Mouse (Mus musculus): ENCODE measurements around the gene Smad1. TPM values are rescaled to one million over a fixed set of nuclear protein-coding genes. Genes with fewer than 3 reads are reported as not detected.

The Smad1 gene
- polyA plus RNA-seq, 1 experiment from 2014 or later = 63.7 TPM

DNA sequence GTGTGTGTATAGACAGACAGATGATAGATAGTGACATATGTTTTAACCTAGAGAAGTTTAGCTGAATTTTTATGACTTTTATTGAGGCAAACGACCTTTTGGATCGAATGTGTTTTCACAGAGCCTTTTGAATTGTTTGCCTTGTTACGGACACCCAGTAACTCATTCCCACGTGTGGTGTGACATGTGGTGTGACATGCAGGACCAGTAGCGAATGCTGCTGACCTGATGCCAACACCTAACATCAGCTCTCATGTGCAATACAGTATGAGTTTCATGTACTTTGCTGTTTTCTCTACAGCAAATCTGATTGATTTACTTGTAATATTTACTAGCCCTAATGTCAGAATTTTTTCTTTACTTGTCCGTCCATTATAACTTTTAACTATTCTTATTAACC lies 53.5 kb downstream of the Smad1 start:
- WGBS = 91% methylated on average over 6 of the region's 6 CpGs
- H3K9me3 ChIP-seq = no peaks in the 10 kb centered on the region
- H3K9ac ChIP-seq = no peak overlapping the region
- H3K36me3 ChIP-seq (replicated peaks) = peaks cover 47% of the 10 kb centered on the region
- no peak overlapping the region for H3K4me2 ChIP-seq
- no peak overlapping the region for H3K4me3 ChIP-seq (replicated peaks)
- H3K27ac ChIP-seq = no peak overlapping the region
- no peaks in the 10 kb centered on the region for H3K27me3 ChIP-seq
- peaks cover 12% of the 10 kb centered on the region for H3K4me1 ChIP-seq
- no peak for ATAC-seq (ENCODE audit: low FRiP score)

DNA sequence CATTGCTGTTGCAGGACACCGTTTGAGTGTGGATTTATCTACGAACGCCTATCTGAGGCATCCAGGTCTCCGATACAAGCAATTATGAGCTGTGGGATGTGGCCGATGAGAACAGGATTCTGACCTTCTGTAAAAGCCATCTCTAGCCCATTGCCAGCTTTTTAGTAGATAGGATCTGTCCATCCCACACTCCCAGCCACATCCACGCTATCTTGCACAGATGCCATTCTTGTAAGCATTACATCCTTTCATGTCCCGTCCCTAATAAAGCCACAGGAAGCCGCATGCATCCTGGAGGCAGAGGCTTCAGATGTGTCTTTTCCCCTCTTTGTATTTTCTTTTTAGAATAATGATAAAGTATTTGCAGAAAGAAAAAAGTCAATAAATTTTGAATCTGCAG lies 58.1 kb downstream of the Smad1 start:
- H3K9ac ChIP-seq = no peak overlapping the region
- 96% methylated on average over 8 of the region's 8 CpGs for WGBS
- H3K4me3 ChIP-seq (replicated peaks) = no peak overlapping the region
- ATAC-seq (ENCODE audit: low FRiP score) = no peak
- peaks cover 70% of the 10 kb centered on the region for H3K36me3 ChIP-seq (replicated peaks)
- H3K27me3 ChIP-seq = no peaks in the 10 kb centered on the region
- H3K27ac ChIP-seq = no peak overlapping the region
- no peaks in the 10 kb centered on the region for H3K4me1 ChIP-seq
- no peak overlapping the region for H3K4me2 ChIP-seq
- H3K9me3 ChIP-seq = no peaks in the 10 kb centered on the region

DNA sequence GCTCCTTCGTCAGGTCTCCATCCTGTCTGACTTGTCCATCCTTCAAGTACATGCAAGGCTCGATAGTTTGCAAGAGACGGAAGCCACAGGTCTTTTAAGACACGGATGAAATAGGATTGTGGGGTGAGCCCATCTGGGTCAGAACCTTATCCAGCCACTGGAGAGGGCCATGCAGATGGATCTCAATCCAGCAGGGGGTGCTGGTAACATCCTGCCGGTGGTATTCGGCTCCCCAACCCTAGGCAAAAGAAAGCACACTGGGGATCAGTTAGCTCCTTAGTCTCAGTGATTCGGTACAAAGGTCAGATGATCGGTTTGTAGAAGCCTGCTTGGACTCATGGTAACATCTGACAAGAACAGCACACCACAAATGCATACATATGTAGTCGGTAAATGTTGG lies 59.8 kb downstream of the Smad1 start:
- no peaks in the 10 kb centered on the region for H3K9me3 ChIP-seq
- ATAC-seq (ENCODE audit: low FRiP score) = no peak
- peaks cover 69% of the 10 kb centered on the region for H3K36me3 ChIP-seq (replicated peaks)
- H3K4me2 ChIP-seq = no peak overlapping the region
- 76% methylated on average over 9 of the region's 9 CpGs for WGBS
- H3K27ac ChIP-seq = no peak overlapping the region
- H3K4me3 ChIP-seq (replicated peaks) = no peak overlapping the region
- no peaks in the 10 kb centered on the region for H3K27me3 ChIP-seq
- H3K9ac ChIP-seq = no peak overlapping the region
- H3K4me1 ChIP-seq = no peaks in the 10 kb centered on the region

DNA sequence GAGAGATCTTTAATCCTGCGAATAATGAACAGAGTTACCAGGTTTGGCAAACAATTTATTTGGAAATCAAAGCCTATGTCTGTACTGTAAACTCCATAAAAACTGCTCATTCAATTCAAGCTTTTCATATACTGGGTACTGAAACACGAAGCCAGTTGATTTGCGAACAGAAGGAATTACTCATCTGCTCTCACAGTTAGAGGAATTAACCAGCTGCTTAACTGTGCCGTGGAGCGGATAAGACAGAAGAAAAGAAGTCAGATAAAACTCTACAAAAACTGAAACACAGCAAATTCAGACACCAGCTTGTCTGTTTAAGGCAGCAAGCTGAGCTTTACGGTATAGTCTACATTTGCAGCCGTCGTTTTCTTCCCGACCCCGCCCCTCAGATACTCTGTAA lies 60.7 kb downstream of the Smad1 start:
- Histone ChIP-seq H3K36me3 (replicated peaks) (peaks cover 62% of the 10 kb centered on the region), H3K27me3 (no peaks in the 10 kb centered on the region), H3K9me3 (no peaks in the 10 kb centered on the region), H3K9ac (no peak overlapping the region), H3K4me2 (no peak overlapping the region), H3K4me1 (no peaks in the 10 kb centered on the region), H3K4me3 (replicated peaks) (no peak overlapping the region), H3K27ac (no peak overlapping the region)
- no peak for ATAC-seq (ENCODE audit: low FRiP score)
- 93% methylated on average over 10 of the region's 10 CpGs for WGBS

DNA sequence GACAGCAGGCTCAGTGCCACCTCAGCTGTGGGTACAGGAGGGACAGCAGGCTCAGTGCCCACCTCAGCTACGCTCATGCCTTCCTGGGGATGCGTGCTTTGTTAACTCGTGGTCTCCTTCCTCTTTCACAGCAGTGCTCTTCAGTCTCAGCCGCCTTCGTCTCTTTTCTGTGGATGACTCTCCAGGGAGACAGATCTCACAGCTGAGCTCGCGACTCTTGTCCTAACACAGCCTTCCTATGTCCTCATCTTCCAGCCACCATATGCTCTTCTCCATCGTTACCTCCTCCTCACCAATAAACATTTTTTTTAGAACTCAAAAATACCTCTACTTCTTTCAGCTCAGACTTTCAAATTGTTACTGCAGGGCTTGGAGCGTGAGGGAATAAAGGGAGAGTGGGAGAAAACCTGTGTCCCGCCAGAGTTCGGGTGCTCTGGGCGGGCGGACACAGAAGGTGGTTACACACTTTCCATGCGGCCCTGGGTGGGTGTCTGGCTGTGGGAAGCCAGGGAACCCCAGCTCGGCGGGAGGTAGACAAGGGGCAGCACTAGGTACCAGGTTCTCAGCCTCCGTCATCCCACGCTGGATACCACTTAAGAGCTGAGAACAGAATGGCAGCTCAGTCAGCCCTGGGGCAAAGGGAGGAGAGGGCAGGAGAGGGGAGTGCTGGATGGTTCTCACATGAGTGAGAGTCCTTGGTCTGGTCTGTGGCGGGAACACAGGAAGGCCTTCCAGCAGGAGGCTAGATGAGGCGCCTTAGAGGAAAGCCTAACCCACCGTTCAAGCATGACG lies 67.0 kb downstream of the Smad1 start:
- 91% methylated on average over 22 of the region's 22 CpGs for WGBS
- no peaks in the 10 kb centered on the region for H3K27me3 ChIP-seq
- H3K4me3 ChIP-seq (replicated peaks) = no peak overlapping the region
- H3K36me3 ChIP-seq (replicated peaks) = peaks cover 4% of the 10 kb centered on the region
- ATAC-seq (ENCODE audit: low FRiP score) = no peak
- H3K4me2 ChIP-seq = no peak overlapping the region
- no peaks in the 10 kb centered on the region for H3K9me3 ChIP-seq
- H3K4me1 ChIP-seq = no peaks in the 10 kb centered on the region
- H3K27ac ChIP-seq = no peak overlapping the region
- no peak overlapping the region for H3K9ac ChIP-seq

- no peak overlapping the region for H3K4me3 ChIP-seq (replicated peaks)
- 77% methylated on average over 2 of the region's 2 CpGs for WGBS
- no peak overlapping the region for H3K9ac ChIP-seq
- no peak overlapping the region for H3K4me2 ChIP-seq
- ATAC-seq (ENCODE audit: low FRiP score) = no peak
- no peaks in the 10 kb centered on the region for H3K4me1 ChIP-seq
- H3K9me3 ChIP-seq = no peaks in the 10 kb centered on the region
- H3K27ac ChIP-seq = no peak overlapping the region
- no peaks in the 10 kb centered on the region for H3K27me3 ChIP-seq
- no peaks in the 10 kb centered on the region for H3K36me3 ChIP-seq (replicated peaks)
Observed at GRCm38 (mm10) chr8:79331571-79331970, 67.7 kb downstream of the Smad1 start.

- H3K36me3 ChIP-seq (replicated peaks) = no peaks in the 10 kb centered on the region
- H3K27ac ChIP-seq = no peak overlapping the region
- no peak overlapping the region for H3K4me3 ChIP-seq (replicated peaks)
- no peaks in the 10 kb centered on the region for H3K27me3 ChIP-seq
- no peak overlapping the region for H3K9ac ChIP-seq
- H3K4me2 ChIP-seq = no peak overlapping the region
- no peak for ATAC-seq (ENCODE audit: low FRiP score)
- 92% methylated on average over 9 of the region's 9 CpGs for WGBS
- no peaks in the 10 kb centered on the region for H3K4me1 ChIP-seq
- H3K9me3 ChIP-seq = no peaks in the 10 kb centered on the region
Observed at GRCm38 (mm10) chr8:79331017-79331416, 68.3 kb downstream of the Smad1 start.

DNA sequence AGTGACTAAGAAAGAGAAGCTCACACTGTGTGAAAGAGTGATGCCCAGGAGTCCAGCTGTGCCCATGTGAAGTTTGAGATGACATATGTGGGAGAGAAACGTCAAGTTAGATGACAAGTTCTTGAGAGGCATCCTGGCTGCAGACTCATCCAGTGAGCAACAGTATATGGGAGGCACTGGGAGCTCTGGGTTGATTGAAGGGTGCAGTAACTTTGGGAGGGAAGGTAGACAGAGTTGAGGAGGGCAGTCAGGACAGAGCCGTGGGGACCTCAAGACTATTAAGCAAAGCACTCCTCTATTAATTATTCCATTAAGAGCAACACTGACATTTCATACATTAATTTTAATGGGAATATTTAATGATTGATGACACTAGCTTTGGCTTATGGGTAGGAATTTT lies 69.6 kb downstream of the Smad1 start:
- no peak overlapping the region for H3K9ac ChIP-seq
- 89% methylated on average over 2 of the region's 2 CpGs for WGBS

GRCm38 (mm10) chr8:79329182-79329581 lies 70.1 kb downstream of the Smad1 start:
- WGBS = 86% methylated on average over 4 of the region's 4 CpGs
- no peaks in the 10 kb centered on the region for H3K27me3 ChIP-seq
- H3K4me2 ChIP-seq = no peak overlapping the region
- no peaks in the 10 kb centered on the region for H3K9me3 ChIP-seq
- H3K4me3 ChIP-seq (replicated peaks) = no peak overlapping the region
- H3K36me3 ChIP-seq (replicated peaks) = no peaks in the 10 kb centered on the region
- H3K27ac ChIP-seq = no peak overlapping the region
- ATAC-seq (ENCODE audit: low FRiP score) = no peak
- H3K9ac ChIP-seq = no peak overlapping the region
- peaks cover 2% of the 10 kb centered on the region; the same call in 1 of the 2 replicates for H3K4me1 ChIP-seq

More for the DNA sequence above, 69.6 kb downstream of the Smad1 start:
- peak; percentile 51; the same call in 1 of the 2 replicates for ATAC-seq (ENCODE audit: low FRiP score)
- H3K4me1 ChIP-seq = no peaks in the 10 kb centered on the region
- H3K4me3 ChIP-seq (replicated peaks) = no peak overlapping the region
- no peak overlapping the region for H3K27ac ChIP-seq
- H3K27me3 ChIP-seq = no peaks in the 10 kb centered on the region
- H3K36me3 ChIP-seq (replicated peaks) = no peaks in the 10 kb centered on the region
- H3K4me2 ChIP-seq = no peak overlapping the region
- H3K9me3 ChIP-seq = no peaks in the 10 kb centered on the region

DNA sequence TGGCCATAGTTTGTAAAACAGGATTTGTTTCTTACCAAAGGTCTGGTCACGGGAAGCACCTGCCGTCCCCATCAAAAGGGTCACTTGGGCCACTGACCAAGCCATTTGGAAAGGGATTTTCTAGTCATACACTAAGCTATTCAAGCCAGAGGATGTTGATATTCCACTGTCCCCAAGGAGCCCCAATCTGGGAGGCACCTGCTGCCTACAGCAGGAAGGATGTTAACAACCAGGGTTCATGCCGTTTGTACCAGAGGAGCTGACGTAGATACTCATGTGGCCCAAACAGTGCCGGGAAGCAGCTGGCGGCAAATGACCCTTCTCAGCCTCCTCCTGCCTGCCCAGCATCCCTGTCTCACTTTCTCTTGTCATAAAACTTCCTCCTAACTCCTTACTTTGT lies 73.8 kb downstream of the Smad1 start:
- Histone ChIP-seq H3K9ac (no peak overlapping the region), H3K4me3 (replicated peaks) (no peak overlapping the region), H3K9me3 (no peaks in the 10 kb centered on the region), H3K36me3 (replicated peaks) (no peaks in the 10 kb centered on the region), H3K27me3 (no peaks in the 10 kb centered on the region), H3K27ac (no peak overlapping the region), H3K4me1 (peaks cover 6% of the 10 kb centered on the region; the same call in 1 of the 2 replicates), H3K4me2 (no peak overlapping the region)
- ATAC-seq (ENCODE audit: low FRiP score) = no peak
- WGBS = 92% methylated on average over 6 of the region's 6 CpGs

DNA sequence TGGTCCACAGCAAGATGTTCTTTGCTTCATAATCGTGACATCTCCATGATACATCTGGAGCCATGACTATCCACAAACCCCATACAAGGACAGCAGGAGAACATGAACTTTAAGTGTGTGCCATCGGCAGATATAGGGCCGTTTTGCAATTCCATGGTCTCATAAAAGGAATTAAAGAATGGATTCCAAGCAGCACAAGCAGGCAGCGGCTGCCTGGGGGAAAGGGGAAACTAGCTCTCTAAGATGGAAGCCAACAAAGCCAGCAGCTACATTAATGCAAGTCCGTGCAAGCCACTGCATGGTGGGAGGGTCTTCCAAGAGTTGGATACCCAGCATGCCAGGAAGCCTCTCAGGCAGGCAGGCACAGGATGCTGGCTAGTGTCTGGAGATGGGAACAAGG lies 74.4 kb downstream of the Smad1 start:
- 71% methylated on average over 5 of the region's 5 CpGs for WGBS
- no peak for ATAC-seq (ENCODE audit: low FRiP score)
- H3K4me3 ChIP-seq (replicated peaks) = no peak overlapping the region

GRCm38 (mm10) chr8:79324036-79324435 lies 75.3 kb downstream of the Smad1 start:
- H3K27ac ChIP-seq = no peak overlapping the region
- peaks cover 6% of the 10 kb centered on the region; the same call in 1 of the 2 replicates for H3K4me1 ChIP-seq
- no peak overlapping the region for H3K4me2 ChIP-seq
- no peak overlapping the region for H3K9ac ChIP-seq
- no peak overlapping the region for H3K4me3 ChIP-seq (replicated peaks)
- no peaks in the 10 kb centered on the region for H3K36me3 ChIP-seq (replicated peaks)
- 71% methylated on average over 3 of the region's 3 CpGs for WGBS
- H3K27me3 ChIP-seq = no peaks in the 10 kb centered on the region
- ATAC-seq (ENCODE audit: low FRiP score) = no peak
- no peaks in the 10 kb centered on the region for H3K9me3 ChIP-seq

More for the DNA sequence above, 74.4 kb downstream of the Smad1 start:
- Histone ChIP-seq H3K4me2 (no peak overlapping the region), H3K27ac (no peak overlapping the region), H3K9ac (no peak overlapping the region), H3K4me1 (peaks cover 6% of the 10 kb centered on the region; the same call in 1 of the 2 replicates), H3K27me3 (no peaks in the 10 kb centered on the region), H3K36me3 (replicated peaks) (no peaks in the 10 kb centered on the region), H3K9me3 (no peaks in the 10 kb centered on the region)

- no peak overlapping the region for H3K27ac ChIP-seq
- 74% methylated on average over 7 of the region's 7 CpGs for WGBS
- no peak overlapping the region for H3K4me3 ChIP-seq (replicated peaks)
- ATAC-seq (ENCODE audit: low FRiP score) = no peak
- peaks cover 6% of the 10 kb centered on the region; the same call in 1 of the 2 replicates for H3K4me1 ChIP-seq
- no peaks in the 10 kb centered on the region for H3K27me3 ChIP-seq
- H3K9me3 ChIP-seq = no peaks in the 10 kb centered on the region
- no peak overlapping the region for H3K9ac ChIP-seq
- H3K4me2 ChIP-seq = no peak overlapping the region
- H3K36me3 ChIP-seq (replicated peaks) = no peaks in the 10 kb centered on the region
Observed at GRCm38 (mm10) chr8:79323121-79323520, 76.2 kb downstream of the Smad1 start.

Measured in forebrain, embryonic 12.5 days (tissue).